Mouse (Mus musculus) small intestine, adult 2 months (tissue): ENCODE measurements around the gene Tmbim4. TPM values are rescaled to one million over a fixed set of nuclear protein-coding genes. Genes with fewer than 3 reads are reported as not detected.

ENCODE experiments used
- H3K27ac ChIP-seq: fragments of 200-500 bp; 2 replicates; pipeline ENCODE4 v1.5.1; 2012; ENCODE audit warnings: low read depth, low read length, control low read depth, inconsistent platforms; ENCODE audit not compliant: insufficient read depth
- H3K27me3 ChIP-seq: fragments of 200-500 bp; 2 replicates; pipeline ENCODE4 v1.6.1; 2012; ENCODE audit warnings: mild to moderate bottlenecking, moderate library complexity, low read length, inconsistent platforms; ENCODE audit not compliant: control insufficient read depth, insufficient read depth
- H3K36me3 ChIP-seq: fragments of 200-500 bp; 2 replicates; pipeline ENCODE4 v1.6.1; 2012; ENCODE audit warnings: mild to moderate bottlenecking, low read length, control low read depth, inconsistent platforms; ENCODE audit not compliant: control insufficient read depth, insufficient read depth
- H3K4me1 ChIP-seq: fragments of 200-500 bp; 2 replicates; pipeline ENCODE4 v1.6.1; 2012; ENCODE audit warnings: low read length, inconsistent platforms, mixed read lengths; ENCODE audit not compliant: control insufficient read depth, insufficient read depth, insufficient read length
- H3K4me3 ChIP-seq: fragments of 200-500 bp; 2 replicates; pipeline ENCODE4 v1.5.1; 2012; ENCODE audit warnings: low read depth, mild to moderate bottlenecking, control low read depth, inconsistent platforms, low read length, moderate library complexity
- CTCF ChIP-seq: fragments of 200-500 bp; IDR thresholded peaks from 2 replicates; pipeline ENCODE4 v1.5.1; 2012; ENCODE audit warnings: low read depth, mild to moderate bottlenecking, control low read depth, inconsistent platforms, low read length, moderate library complexity, mixed read lengths; ENCODE audit not compliant: insufficient replicate concordance, insufficient read length; ENCODE audit errors: extremely low read depth
- POLR2A ChIP-seq: fragments of 200-500 bp; IDR thresholded peaks from 2 replicates; pipeline ENCODE4 v1.6.1; 2012; ENCODE audit warnings: low read depth, mild to moderate bottlenecking, control low read depth, inconsistent platforms, low read length, moderate library complexity
- WGBS: fragments of 180-500 bp; shearing (Covaris S2); methylation state at CpG from one replicate; pipeline ENCODE4 v1.1.7; 2018; 5-methylcytosine and 5-hydroxymethylcytosine counted together
- polyA plus RNA-seq: library from polyadenylated mRNA; depleted of rRNA; stranded (reverse); fragments of >200 nt; gene quantifications from 2 replicates; pipeline ENCODE4 v1.2.3, GENCODE M21; 2012

Gene Tmbim4
- polyA plus RNA-seq, 1 experiment, result 329 TPM

GRCm38 (mm10) chr10:120250911-120251683 is 49.7 kb downstream of the Tmbim4 start:
- no peak for TF ChIP-seq CTCF
- TF ChIP-seq POLR2A, result no peak
- whole genome bisulfite sequencing, result 52% methylated on average over 11 of the region's 11 CpGs
- H3K4me1 ChIP-seq, result no peaks in the 10 kb centered on the region

GRCm38 (mm10) chr10:120251791-120252190 is 50.4 kb downstream of the Tmbim4 start:
- H3K36me3 ChIP-seq, result no peaks in the 10 kb centered on the region
- H3K4me3 ChIP-seq, result no peak overlapping the region
- H3K27me3 ChIP-seq, result 0 out of 2 replicates have a peak, but pooled peaks cover 2% of the 10 kb centered on the region
- 78% methylated on average over 4 of the region's 4 CpGs for WGBS
- H3K27ac ChIP-seq, result no peak overlapping the region
- H3K4me1 ChIP-seq, result no peaks in the 10 kb centered on the region
- TF ChIP-seq CTCF (no peak), POLR2A (no peak)

More at GRCm38 (mm10) chr10:120250911-120251683, 49.7 kb downstream of the Tmbim4 start:
- H3K27ac ChIP-seq, result no peak overlapping the region
- 0 out of 2 replicates have a peak, but pooled peaks cover 2% of the 10 kb centered on the region for H3K27me3 ChIP-seq
- no peak overlapping the region for H3K4me3 ChIP-seq
- no peaks in the 10 kb centered on the region for H3K36me3 ChIP-seq

GRCm38 (mm10) chr10:120252800-120253199 is 51.4 kb downstream of the Tmbim4 start:
- no peaks in the 10 kb centered on the region for H3K4me1 ChIP-seq
- 14% methylated on average over 8 of the region's 8 CpGs for WGBS
- TF ChIP-seq CTCF (no peak), POLR2A (no peak)
- 0 out of 2 replicates have a peak, but pooled peaks cover 2% of the 10 kb centered on the region for H3K27me3 ChIP-seq
- no peaks in the 10 kb centered on the region for H3K36me3 ChIP-seq
- no peak overlapping the region for H3K4me3 ChIP-seq
- no peak overlapping the region for H3K27ac ChIP-seq

GRCm38 (mm10) chr10:120257231-120257630 is 55.8 kb downstream of the Tmbim4 start:
- Histone ChIP-seq H3K27me3 (no peaks in the 10 kb centered on the region), H3K4me3 (no peak overlapping the region), H3K27ac (no peak overlapping the region), H3K4me1 (no peaks in the 10 kb centered on the region), H3K36me3 (no peaks in the 10 kb centered on the region)
- 17% methylated on average over 11 of the region's 11 CpGs for WGBS
- TF ChIP-seq CTCF, result peak; percentile 38; the same call in 1 of the 2 replicates
- TF ChIP-seq POLR2A, result no peak

- Histone ChIP-seq H3K27me3 (no peaks in the 10 kb centered on the region), H3K27ac (no peak overlapping the region), H3K36me3 (no peaks in the 10 kb centered on the region), H3K4me3 (no peak overlapping the region), H3K4me1 (no peaks in the 10 kb centered on the region)
- TF ChIP-seq CTCF (no peak), POLR2A (no peak)
- 81% methylated on average over 12 of the region's 12 CpGs for WGBS
These were observed 66.4 kb downstream of the Tmbim4 start for GRCm38 (mm10) chr10:120267790-120268189.

GRCm38 (mm10) chr10:120269946-120270345 is 68.6 kb downstream of the Tmbim4 start:
- H3K4me1 ChIP-seq, result no peaks in the 10 kb centered on the region
- no peaks in the 10 kb centered on the region for H3K36me3 ChIP-seq
- H3K4me3 ChIP-seq, result no peak overlapping the region
- WGBS, result 93% methylated on average over 13 of the region's 13 CpGs
- no peak for TF ChIP-seq CTCF
- no peak for TF ChIP-seq POLR2A
- H3K27ac ChIP-seq, result no peak overlapping the region
- H3K27me3 ChIP-seq, result no peaks in the 10 kb centered on the region

GRCm38 (mm10) chr10:120270777-120271176 is 69.4 kb downstream of the Tmbim4 start:
- H3K27ac ChIP-seq, result no peak overlapping the region
- no peaks in the 10 kb centered on the region for H3K36me3 ChIP-seq
- 66% methylated on average over 4 of the region's 4 CpGs for WGBS
- H3K4me1 ChIP-seq, result no peaks in the 10 kb centered on the region
- no peaks in the 10 kb centered on the region for H3K27me3 ChIP-seq
- H3K4me3 ChIP-seq, result no peak overlapping the region
- TF ChIP-seq CTCF, result no peak
- TF ChIP-seq POLR2A, result no peak
